Mouse (Mus musculus) cerebellum, postnatal 14 days (tissue): ENCODE results near the gene Fbxo44.

Experiments
- DNase-seq, 2 experiments: peaks; one replicate each; pipeline ENCODE4 v3.0.0; 2021; ENCODE audit warnings: mixed read lengths in 2 of 2

Fbxo44 gene

GRCm38 (mm10) chr4:148164461-148164860, 4.2 kb upstream of the Fbxo44 start:
- no peak for DNase-seq

GRCm38 (mm10) chr4:148164002-148164439, 3.7 kb upstream of the Fbxo44 start:
- peak; percentile 68 to 75 for DNase-seq

- peak; percentile 97 to 98 for DNase-seq
Observed at GRCm38 (mm10) chr4:148159544-148160435, 492 bp downstream of the Fbxo44 start.

GRCm38 (mm10) chr4:148158436-148159348, 1.6 kb downstream of the Fbxo44 start:
- peak; percentile 69 to 76 for DNase-seq

- peak; percentile 79 to 88 for DNase-seq
Observed at GRCm38 (mm10) chr4:148154982-148155381, 5.3 kb downstream of the Fbxo44 start.

GRCm38 (mm10) chr4:148154006-148154405, 6.3 kb downstream of the Fbxo44 start:
- DNase-seq = no peak

- DNase-seq = no peak
Observed at GRCm38 (mm10) chr4:148152547-148152946, 7.7 kb downstream of the Fbxo44 start.

- DNase-seq = peak; percentile 90 to 92
Observed at GRCm38 (mm10) chr4:148151267-148152168, 8.8 kb downstream of the Fbxo44 start, which contains the start of gene Fbxo6. Gene Fbxo6 (minus strand): TSS chr4:148152140.

- DNase-seq = no peak
Observed at GRCm38 (mm10) chr4:148150953-148151266, 9.4 kb downstream of the Fbxo44 start.

GRCm38 (mm10) chr4:148150242-148150641, 10.0 kb downstream of the Fbxo44 start:
- DNase-seq = no peak

GRCm38 (mm10) chr4:148149540-148149939, 10.7 kb downstream of the Fbxo44 start:
- DNase-seq = no peak

GRCm38 (mm10) chr4:148147714-148148113, 12.6 kb downstream of the Fbxo44 start:
- DNase-seq = no peak

- DNase-seq = no peak
Observed at GRCm38 (mm10) chr4:148143721-148144120, 16.6 kb downstream of the Fbxo44 start.

- DNase-seq = peak; percentile 96 to 97
Observed at GRCm38 (mm10) chr4:148140098-148141011, 19.9 kb downstream of the Fbxo44 start.

- no peak for DNase-seq
Observed at GRCm38 (mm10) chr4:148139767-148140097, 20.6 kb downstream of the Fbxo44 start.

- DNase-seq = no peak
Observed at GRCm38 (mm10) chr4:148137503-148137902, 22.8 kb downstream of the Fbxo44 start.

- no peak for DNase-seq
Observed at GRCm38 (mm10) chr4:148134988-148135387, 25.3 kb downstream of the Fbxo44 start.

GRCm38 (mm10) chr4:148131497-148132081, 28.7 kb downstream of the Fbxo44 start:
- DNase-seq = peak; percentile 55 to 62

GRCm38 (mm10) chr4:148130561-148131413, 29.5 kb downstream of the Fbxo44 start, which contains the start of gene Draxin:
Gene Draxin (minus strand): TSS chr4:148130698.
- DNase-seq = peak; percentile 82 to 84

GRCm38 (mm10) chr4:148130133-148130532, 30.1 kb downstream of the Fbxo44 start, which contains the start of gene Mad2l2:
Gene Mad2l2 (plus strand): TSS chr4:148130384.
- DNase-seq = no peak
